ENCODE assay signal across 26 mouse cellular contexts in genomic region chr12:98043436-98043835, GRCm38 (mm10).
DNase-seq lines count a peak whose midpoint lies in the region; ATAC-seq and TF ChIP-seq lines count a peak whose summit lies in the region.
"Had no signal": no experiment of that assay in that cellular context is flagged by ENCODE, and none has a peak within 500 bp of the region (broad histone marks: within the 10 kb centered on the region; RNA-seq: fewer than 3 reads in every experiment).

No protein-coding gene starts in this region.

- WGBS in midbrain, embryonic 12.5 days, result 78% methylated on average over 5 of the region's 5 CpGs
- WGBS in midbrain, embryonic 11.5 days, result 83% methylated on average over 5 of the region's 5 CpGs
- WGBS in kidney, adult 2 months, result 81% methylated on average over 5 of the region's 5 CpGs

- H3K9me3 ChIP-seq in midbrain, embryonic 12.5 days, result no peaks in the 10 kb centered on the region
- no peaks in the 10 kb centered on the region for H3K9me3 ChIP-seq in midbrain, embryonic 11.5 days (ENCODE audit: control insufficient read depth, low read length)
- H3K9me3 ChIP-seq: embryonic facial prominence, embryonic 13.5 days; forebrain, embryonic 15.5 days; heart, embryonic 12.5 days; heart, embryonic 15.5 days; hindbrain, embryonic 10.5 days had no signal

- no peak overlapping the region for H3K4me3 ChIP-seq in midbrain, embryonic 12.5 days
- H3K4me3 ChIP-seq in midbrain, embryonic 11.5 days (ENCODE audit: low read depth, low read length), result no peak overlapping the region
- H3K4me3 ChIP-seq in kidney, adult 2 months (ENCODE audit: insufficient read depth, low read depth, low read length), result no peak overlapping the region
- H3K4me3 ChIP-seq: embryonic facial prominence, embryonic 13.5 days; forebrain, embryonic 15.5 days; heart, embryonic 12.5 days; heart, embryonic 15.5 days; hindbrain, embryonic 10.5 days had no signal

- in situ Hi-C loops in Patski (cut with MboI; ENCODE audit: low pct_unique_long_range_greater_than_20kb), result no loop called here

- POLR2A ChIA-PET in Patski (lab: Charles Lee), result no interaction called here

- no peaks in the 10 kb centered on the region for H3K27me3 ChIP-seq in midbrain, embryonic 12.5 days
- no peaks in the 10 kb centered on the region for H3K27me3 ChIP-seq in midbrain, embryonic 11.5 days (ENCODE audit: control insufficient read depth, insufficient read depth, low read length)
- no peaks in the 10 kb centered on the region for H3K27me3 ChIP-seq in Patski
- no peaks in the 10 kb centered on the region for H3K27me3 ChIP-seq in kidney, adult 2 months (replicated peaks; ENCODE audit: control insufficient read depth, insufficient read depth, low read length)
- H3K27me3 ChIP-seq: embryonic facial prominence, embryonic 13.5 days; forebrain, embryonic 15.5 days; heart, embryonic 12.5 days; heart, embryonic 15.5 days had no signal

- H3K36me3 ChIP-seq in midbrain, embryonic 12.5 days, result no peaks in the 10 kb centered on the region
- H3K36me3 ChIP-seq in midbrain, embryonic 11.5 days (ENCODE audit: control insufficient read depth, insufficient read depth, low read length), result no peaks in the 10 kb centered on the region
- H3K36me3 ChIP-seq in kidney, adult 2 months (ENCODE audit: control insufficient read depth, insufficient read depth, low read length), result no peaks in the 10 kb centered on the region
- H3K36me3 ChIP-seq: embryonic facial prominence, embryonic 13.5 days; forebrain, embryonic 15.5 days; G1E; heart, embryonic 12.5 days; heart, embryonic 15.5 days; hindbrain, embryonic 10.5 days had no signal

- TF ChIP-seq CTCF in Patski (IDR thresholded peaks at IDR 0.05), result no peak
- no peak for TF ChIP-seq CTCF in kidney, adult 2 months (conservative IDR thresholded peaks at IDR 0.05; ENCODE audit: insufficient read depth, insufficient read length, low read depth, low read length)

- peaks cover 11% of the 10 kb centered on the region for H3K4me1 ChIP-seq in midbrain, embryonic 12.5 days
- H3K4me1 ChIP-seq in midbrain, embryonic 11.5 days (ENCODE audit: control insufficient read depth, insufficient read depth, low read length), result peaks cover 4% of the 10 kb centered on the region; the same call in 1 of the 2 replicates
- no peaks in the 10 kb centered on the region for H3K4me1 ChIP-seq in kidney, adult 2 months (ENCODE audit: control insufficient read depth, insufficient read depth, low read length)
- H3K4me1 ChIP-seq: embryonic facial prominence, embryonic 13.5 days had no signal

- H3K9ac ChIP-seq in midbrain, embryonic 12.5 days (replicated peaks), result no peak overlapping the region
- H3K9ac ChIP-seq in midbrain, embryonic 11.5 days (ENCODE audit: low read length), result no peak overlapping the region
- H3K9ac ChIP-seq: embryonic facial prominence, embryonic 13.5 days; forebrain, embryonic 15.5 days; heart, embryonic 12.5 days; heart, embryonic 15.5 days; hindbrain, embryonic 14.5 days had no signal

- CTCF ChIA-PET in Patski (lab: Charles Lee), result no interaction called here

- TF ChIP-seq POLR2A in kidney, adult 2 months (IDR thresholded peaks at IDR 0.05; ENCODE audit: low read depth, low read length), result no peak

- H3K4me2 ChIP-seq in midbrain, embryonic 12.5 days (replicated peaks), result no peak overlapping the region
- H3K4me2 ChIP-seq in midbrain, embryonic 11.5 days, result no peak overlapping the region
- H3K4me2 ChIP-seq: embryonic facial prominence, embryonic 13.5 days; forebrain, embryonic 15.5 days; heart, embryonic 12.5 days; heart, embryonic 15.5 days; hindbrain, embryonic 14.5 days had no signal

- no peak overlapping the region for H3K27ac ChIP-seq in midbrain, embryonic 12.5 days (replicated peaks)
- H3K27ac ChIP-seq in midbrain, embryonic 11.5 days (ENCODE audit: low read depth, low read length), result no peak overlapping the region
- H3K27ac ChIP-seq in kidney, adult 2 months (ENCODE audit: insufficient read depth, low read depth, low read length), result no peak overlapping the region
- H3K27ac ChIP-seq: embryonic facial prominence, embryonic 13.5 days; forebrain, embryonic 15.5 days; heart, embryonic 15.5 days; hindbrain, embryonic 10.5 days; hindbrain, embryonic 14.5 days had no signal

- 0 out of 2 replicates have a peak, but pooled peaks have one; percentile 45 for ATAC-seq in midbrain, embryonic 12.5 days (ENCODE audit: low FRiP score, low read depth)
- no peak for ATAC-seq in midbrain, embryonic 11.5 days (ENCODE audit: low FRiP score)
- peak; percentile 88 for ATAC-seq in Patski
- ATAC-seq: activated CD4-positive, CD25-positive, alpha-beta regulatory T cell, adult 4 months; intestine, postnatal 0 days had no signal

- DNase-seq in cerebellum, postnatal 14 days, result peak; percentile 5 to 10
- DNase-seq in cerebellum, adult 18-20 months, result no peak
- DNase-seq in heart, adult 11 months, result peak; percentile 81
- DNase-seq in heart, adult 8-10 months (ENCODE audit: low spot score), result no peak
- no peak for DNase-seq in midbrain, embryonic 11.5 days (ENCODE audit: low spot score, missing footprints)
- DNase-seq in Patski (ENCODE audit: low read depth, low spot score), result peak; percentile 75
- no peak for DNase-seq in kidney, adult 2 months
- DNase-seq: adrenal gland, adult 8-10 months; adrenal gland, postnatal 25 days; cerebellum, adult 11-12 months; cerebellum, adult 9-10 months; cerebellum, postnatal 25 days; gastrocnemius, postnatal 10 days; gastrocnemius, postnatal 36 days; heart, postnatal 10 days; heart, postnatal 36 days had no signal

Comparison
In these comparisons a context has a peak if more than half of its experiments do, and no peak if none do; other contexts are left out.
1. DNase-seq: peak in cerebellum, postnatal 14 days (2 of 2), heart, adult 11 months (single experiment) and Patski (single experiment); none in cerebellum, adult 18-20 months (0 of 2), heart, adult 8-10 months (single experiment), midbrain, embryonic 11.5 days (single experiment) and kidney, adult 2 months (single experiment).